Mouse (Mus musculus): Measurements from ENCODE around the gene Cradd. TPM values are rescaled to one million over a fixed set of nuclear protein-coding genes. Genes with fewer than 3 reads are reported as not detected.

The Cradd gene
- total RNA-seq (2023), result 22.7 TPM

GRCm38 (mm10) chr10:95323393-95324277 is at the start of gene Cradd:
Cradd (minus strand) TSS chr10:95324133.

Other genes with a start within 250 kb of the Cradd start
- 1.4 TPM for gene Socs2, start 93.0 kb upstream of the Cradd start, total RNA-seq (2023)
- gene Mrpl42, start 177.8 kb upstream of the Cradd start, total RNA-seq (2023), result 42.0 TPM
- gene Ube2n, start 191.0 kb upstream of the Cradd start, total RNA-seq (2023), result 118 TPM
- 26.4 TPM for gene Nudt4, start 240.0 kb upstream of the Cradd start, total RNA-seq (2023)